ENCODE assay signal across 33 mouse cellular contexts in genomic region chr4:31723501-31723900, GRCm38 (mm10).
DNase-seq lines count a peak whose midpoint lies in the region; ATAC-seq and TF ChIP-seq lines count a peak whose summit lies in the region.
"Had no signal": no experiment of that assay in that cellular context is flagged by ENCODE, and none has a peak within 500 bp of the region (broad histone marks: within the 10 kb centered on the region; RNA-seq: fewer than 3 reads in every experiment).

No protein-coding gene starts in this region.

- no peak overlapping the region for H3ac ChIP-seq in myocyte (ENCODE audit: control insufficient read depth, insufficient read length)

- peak overlapping the region; percentile 42 for H3K4me2 ChIP-seq in myocyte (ENCODE audit: low read depth)
- H3K4me2 ChIP-seq: forebrain, embryonic 15.5 days; heart, embryonic 13.5 days; hindbrain, embryonic 15.5 days; kidney, embryonic 15.5 days; neural tube, embryonic 15.5 days; stomach, embryonic 15.5 days had no signal

- H3K4me1 ChIP-seq in megakaryocyte, embryonic 14.5 days: no peaks in the 10 kb centered on the region
- peaks cover 9% of the 10 kb centered on the region for H3K4me1 ChIP-seq in limb, embryonic 10.5 days
- H3K4me1 ChIP-seq: hindbrain, embryonic 15.5 days; kidney, embryonic 15.5 days; neural tube, embryonic 15.5 days; stomach, embryonic 15.5 days had no signal

- H3K36me3 ChIP-seq in megakaryocyte, embryonic 14.5 days (replicated peaks; ENCODE audit: low read length): no peaks in the 10 kb centered on the region
- no peaks in the 10 kb centered on the region for H3K36me3 ChIP-seq in limb, embryonic 10.5 days
- H3K36me3 ChIP-seq in myocyte (ENCODE audit: control insufficient read depth, insufficient read depth): no peaks in the 10 kb centered on the region
- H3K36me3 ChIP-seq: forebrain, embryonic 15.5 days; heart, embryonic 13.5 days; hindbrain, embryonic 10.5 days; hindbrain, embryonic 15.5 days; kidney, embryonic 15.5 days; neural tube, embryonic 15.5 days; stomach, embryonic 15.5 days had no signal

- peaks cover 21% of the 10 kb centered on the region for H3K9me3 ChIP-seq in megakaryocyte, embryonic 14.5 days
- H3K9me3 ChIP-seq in limb, embryonic 10.5 days (replicated peaks): no peaks in the 10 kb centered on the region
- H3K9me3 ChIP-seq: forebrain, embryonic 15.5 days; heart, embryonic 13.5 days; hindbrain, embryonic 10.5 days; hindbrain, embryonic 15.5 days; kidney, embryonic 15.5 days; neural tube, embryonic 15.5 days; stomach, embryonic 15.5 days had no signal

- no peak for ATAC-seq in megakaryocyte, adult 5-6 weeks (ENCODE audit: poor library complexity, severe bottlenecking)
- ATAC-seq: forebrain, embryonic 15.5 days; inflammation-experienced regulatory T-cells, adult 6 months; Patski had no signal

- no peaks in the 10 kb centered on the region for H3K79me2 ChIP-seq in myocyte (ENCODE audit: control insufficient read depth, insufficient read depth)

- peak overlapping the region; percentile 70 for H3K4me3 ChIP-seq in megakaryocyte, embryonic 14.5 days (replicated peaks)
- H3K4me3 ChIP-seq in limb, embryonic 10.5 days: no peak overlapping the region
- no peak overlapping the region for H3K4me3 ChIP-seq in myocyte
- H3K4me3 ChIP-seq: forebrain, embryonic 15.5 days; heart, adult 2 months; heart, embryonic 13.5 days; hindbrain, embryonic 10.5 days; hindbrain, embryonic 15.5 days; kidney, embryonic 15.5 days; left cerebral cortex, adult 2 months; neural tube, embryonic 15.5 days; stomach, embryonic 15.5 days had no signal

- H3K27ac ChIP-seq in limb, embryonic 10.5 days: peak overlapping the region; percentile 59; the same call in 1 of the 2 replicates
- H3K27ac ChIP-seq: forebrain, embryonic 15.5 days; heart, adult 2 months; heart, embryonic 13.5 days; hindbrain, embryonic 10.5 days; hindbrain, embryonic 15.5 days; kidney, embryonic 15.5 days; left cerebral cortex, adult 2 months; liver, embryonic 14.5 days; neural tube, embryonic 15.5 days; stomach, embryonic 15.5 days had no signal

- no peak for TF ChIP-seq POLR2A in myocyte (IDR thresholded peaks at IDR 0.05; ENCODE audit: insufficient read length, low read depth)

- WGBS in limb, embryonic 10.5 days: 83% methylated on average over 7 of the region's 7 CpGs

- DNase-seq in embryo, embryonic 11 days: peak; percentile 15
- no peak for DNase-seq in embryo, embryonic 9.5 days (ENCODE audit: extremely low spot score)
- no peak for DNase-seq in limb, embryonic 10.5 days (ENCODE audit: low spot score)
- no peak for DNase-seq in right cerebral cortex, postnatal 10 days (ENCODE audit: low spot score in 2 of 2)
- DNase-seq: adrenal gland, postnatal 10 days; cerebellum, adult 8-10 months; cerebellum, postnatal 25 days; heart, adult 2 months; heart, postnatal 10 days; kidney, adult 18-20 months; kidney, postnatal 25 days; liver; lung, adult 2 months; lung, postnatal 10 days; midbrain, embryonic 14.5 days; retina, postnatal 1 day; right cerebral cortex, postnatal 25 days; thymus, adult 18-20 months; thymus, postnatal 25 days had no signal

- H3K27me3 ChIP-seq in megakaryocyte, embryonic 14.5 days (replicated peaks): no peaks in the 10 kb centered on the region
- H3K27me3 ChIP-seq in limb, embryonic 10.5 days (ENCODE audit: low read depth, poor library complexity, severe bottlenecking): no peaks in the 10 kb centered on the region
- H3K27me3 ChIP-seq in myocyte (ENCODE audit: control insufficient read depth, insufficient read depth, insufficient read length): no peaks in the 10 kb centered on the region
- H3K27me3 ChIP-seq: forebrain, embryonic 15.5 days; heart, embryonic 13.5 days; hindbrain, embryonic 15.5 days; kidney, embryonic 15.5 days; neural tube, embryonic 15.5 days; stomach, embryonic 15.5 days had no signal

TF ChIP-seq in myocyte, 11 proteins besides CTCF, POLR2A, EP300 and RAD21:
- TF ChIP-seq TCF3 (IDR thresholded peaks at IDR 0.05; ENCODE audit: insufficient read length, low read depth): peak; percentile 90
- peak; percentile 73 for TF ChIP-seq TCF12 (IDR thresholded peaks at IDR 0.05; ENCODE audit: insufficient read depth, poor library complexity, severe bottlenecking)
- TF ChIP-seq MYOD1 (IDR thresholded peaks at IDR 0.05; ENCODE audit: control insufficient read depth in 1 of 3, insufficient read length in 2 of 3, low read depth in 2 of 3): peak; percentile 78 to 100 (median 100)
- TF ChIP-seq E2F4 (IDR thresholded peaks at IDR 0.05; ENCODE audit: insufficient read depth): no peak
- no peak for TF ChIP-seq SRF (IDR thresholded peaks at IDR 0.05; ENCODE audit: control insufficient read depth, insufficient read length, low read depth)
- peak in 2 of 3 experiments; percentile 92 to 93 for TF ChIP-seq MYOG (IDR thresholded peaks at IDR 0.05; ENCODE audit: control insufficient read depth in 1 of 3, insufficient read depth in 1 of 3, insufficient read length in 2 of 3, low read depth in 2 of 3)
- TF ChIP-seq POLR2AphosphoS2 (IDR thresholded peaks at IDR 0.05; ENCODE audit: insufficient read length, low read depth): no peak
- no peak for TF ChIP-seq MAX (IDR thresholded peaks at IDR 0.05; ENCODE audit: low read depth)
- no peak for TF ChIP-seq CEBPB (IDR thresholded peaks at IDR 0.05; ENCODE audit: insufficient read depth, poor library complexity, severe bottlenecking)
